Mouse (Mus musculus): ENCODE measurements around the gene Lpin3.

Lpin3 gene

DNA sequence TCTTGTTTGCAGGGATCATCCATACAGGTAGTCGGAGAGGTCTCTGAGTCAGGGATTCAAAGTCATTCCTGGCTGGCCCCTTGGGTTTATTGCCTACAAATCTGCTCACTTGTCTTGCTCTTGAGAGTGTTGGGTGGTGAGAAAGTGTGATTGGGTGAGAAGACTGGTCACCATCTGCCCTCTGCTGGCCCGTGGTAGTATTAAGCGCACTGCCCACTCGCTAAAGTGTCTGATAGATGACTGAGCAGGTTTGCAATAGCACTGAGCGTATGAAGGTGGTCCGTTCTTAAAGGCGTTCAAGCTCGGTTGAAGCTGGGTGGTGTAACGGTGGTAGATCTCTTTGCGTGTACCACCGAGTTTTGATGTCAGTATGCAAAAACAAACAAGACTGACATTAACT, 6.8 kb downstream of the Lpin3 start:
- peak; percentile 64 to 87 for DNase-seq (ENCODE audit: low spot score in 2 of 2)

DNA sequence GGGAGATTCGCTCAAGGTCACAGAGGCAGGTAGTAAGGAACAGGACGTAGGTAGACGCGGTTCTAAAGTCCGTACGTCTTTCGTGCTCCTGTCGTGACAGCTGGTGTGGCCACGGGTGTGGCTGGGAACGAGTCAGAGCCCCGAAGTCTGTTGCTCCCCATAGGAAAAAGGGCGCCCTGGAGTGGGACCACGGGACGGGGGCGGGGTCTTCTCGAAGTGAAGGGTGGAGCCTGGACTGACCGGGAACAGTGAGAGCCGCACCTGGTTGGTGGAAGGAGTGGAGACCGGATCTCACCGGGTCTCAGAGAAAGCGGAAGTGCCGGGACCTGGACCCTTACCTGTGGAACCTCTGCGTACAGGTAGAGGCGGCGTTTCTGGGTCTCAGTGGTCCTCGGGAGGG, 7.4 kb downstream of the Lpin3 start:
- DNase-seq (ENCODE audit: low spot score in 2 of 2): no peak

DNA sequence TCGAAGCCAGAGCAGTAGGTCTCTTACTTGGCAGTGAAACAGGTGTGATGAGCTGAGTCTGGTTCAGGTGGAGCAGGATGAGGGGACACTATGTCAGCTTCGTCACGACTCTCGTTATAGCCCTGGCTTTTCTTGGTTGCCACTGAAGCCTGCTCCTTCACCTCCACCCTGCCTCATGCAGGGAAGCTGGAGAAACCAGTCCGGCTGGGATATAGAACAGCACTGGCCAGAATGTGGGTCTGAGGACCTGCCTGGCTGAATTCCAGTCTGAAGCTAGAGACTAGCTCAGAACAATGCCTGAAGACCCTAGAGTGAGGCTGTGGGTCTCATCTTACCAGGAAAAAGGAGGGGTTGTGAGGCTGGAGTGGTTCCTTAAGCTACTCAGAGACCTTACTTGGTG, 10.6 kb downstream of the Lpin3 start:
- DNase-seq (ENCODE audit: low spot score in 2 of 2): no peak

DNA sequence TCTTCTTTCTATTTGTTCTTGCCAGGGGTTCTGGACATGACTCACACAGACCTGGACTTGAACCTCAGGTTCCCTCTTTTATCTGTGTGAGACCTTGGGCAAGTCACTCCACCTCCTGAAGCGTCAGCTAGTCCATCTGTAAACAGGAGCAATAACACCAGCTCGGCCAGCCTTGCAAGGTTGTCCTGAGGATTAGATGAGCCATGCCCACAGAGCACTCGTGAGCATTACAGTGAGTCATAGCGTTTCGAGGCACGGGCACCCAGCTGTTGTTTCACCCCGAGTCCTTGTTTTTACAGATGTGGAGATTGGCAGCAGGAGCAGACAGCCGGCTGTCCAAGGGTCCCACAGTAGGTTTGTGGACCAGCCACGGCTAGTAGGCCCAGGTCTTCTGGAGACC, 11.2 kb downstream of the Lpin3 start:
- DNase-seq (ENCODE audit: low spot score in 2 of 2): no peak

DNA sequence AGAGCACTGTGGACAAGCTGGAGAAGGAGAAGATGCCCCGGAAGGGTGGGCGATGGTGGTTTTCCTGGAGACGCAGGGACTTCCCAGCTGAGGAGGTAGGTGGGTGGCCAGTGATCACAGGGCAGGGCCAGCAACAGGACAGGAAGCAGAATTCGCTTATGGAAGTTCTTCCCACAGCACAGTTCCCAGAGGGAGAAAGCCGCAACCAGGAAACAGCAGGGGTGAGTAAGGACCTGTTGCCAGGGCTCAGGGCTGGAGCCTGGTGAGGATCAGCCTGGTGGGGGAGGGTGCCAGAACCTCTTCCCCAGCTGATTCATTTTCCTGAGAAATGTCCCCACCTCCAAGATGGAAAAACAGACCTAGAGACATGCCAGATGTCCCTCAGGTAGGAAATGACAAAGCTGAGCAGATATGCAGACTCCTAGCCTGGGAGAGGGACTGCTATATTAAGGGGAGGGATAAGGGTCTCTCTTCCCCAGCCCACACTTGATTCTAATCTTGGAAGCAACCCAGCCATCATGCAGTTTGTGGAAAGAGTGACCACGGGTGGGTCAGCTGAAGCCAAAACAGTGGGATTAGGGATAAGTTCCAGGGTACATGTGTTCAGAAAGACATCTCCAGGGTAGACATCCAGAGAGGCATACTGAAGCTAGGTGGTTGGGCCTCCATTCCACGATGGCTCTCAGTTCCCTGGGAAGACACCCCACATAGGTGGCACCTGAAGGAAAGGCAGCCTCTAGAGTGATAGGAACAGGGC, 21.4 kb downstream of the Lpin3 start:
- no peak for DNase-seq (ENCODE audit: low spot score in 2 of 2)

GRCm38 (mm10) chr2:160905301-160905700, 24.8 kb downstream of the Lpin3 start:
- no peak for DNase-seq (ENCODE audit: low spot score in 2 of 2)

DNA sequence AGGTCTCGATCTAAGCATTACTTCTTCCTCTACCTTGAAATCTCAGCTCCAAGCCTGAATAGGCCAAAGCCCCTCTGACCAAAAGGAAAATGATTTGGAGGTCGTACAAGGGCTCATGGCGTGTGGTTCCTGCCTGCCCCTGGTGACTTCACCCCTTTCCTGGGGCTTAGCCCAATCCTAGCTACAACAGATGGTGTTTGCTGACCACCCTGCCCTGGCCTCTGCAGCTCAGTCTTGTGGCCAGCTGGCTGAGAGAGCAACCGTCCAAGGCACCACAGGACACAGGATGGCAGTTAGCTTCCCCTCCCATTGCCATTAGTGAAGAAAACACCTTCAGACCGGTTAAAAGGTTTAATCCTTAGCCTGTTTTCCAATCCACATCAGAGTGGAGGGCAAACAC, 25.6 kb downstream of the Lpin3 start:
- DNase-seq (ENCODE audit: low spot score in 2 of 2): no peak

- no peak for DNase-seq (ENCODE audit: low spot score in 2 of 2)
Measured at GRCm38 (mm10) chr2:160908607-160909006, 28.1 kb downstream of the Lpin3 start.

DNA sequence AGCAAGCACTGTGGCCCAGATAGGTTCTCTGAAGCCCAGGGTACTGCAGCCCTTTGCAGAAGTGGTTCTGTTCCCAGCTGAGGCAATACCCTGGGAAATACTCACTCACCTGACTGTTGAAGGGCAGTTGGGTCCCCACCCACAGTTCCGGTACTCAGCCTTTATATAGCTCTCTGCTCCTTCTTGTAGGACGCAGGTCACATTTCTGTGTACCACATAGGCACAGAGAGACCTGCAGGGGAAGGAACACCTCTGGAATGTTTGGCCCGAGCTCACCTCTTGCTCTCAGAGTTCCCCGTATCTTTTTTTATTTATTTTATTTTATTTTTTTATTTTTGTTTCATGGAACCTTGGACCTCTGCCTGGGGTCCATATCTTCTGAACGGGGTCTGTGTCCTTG, 30.2 kb downstream of the Lpin3 start:
- DNase-seq (ENCODE audit: low spot score in 2 of 2): no peak

- DNase-seq (ENCODE audit: low spot score in 2 of 2): no peak
Measured at GRCm38 (mm10) chr2:160911558-160912201, 31.2 kb downstream of the Lpin3 start.

DNA sequence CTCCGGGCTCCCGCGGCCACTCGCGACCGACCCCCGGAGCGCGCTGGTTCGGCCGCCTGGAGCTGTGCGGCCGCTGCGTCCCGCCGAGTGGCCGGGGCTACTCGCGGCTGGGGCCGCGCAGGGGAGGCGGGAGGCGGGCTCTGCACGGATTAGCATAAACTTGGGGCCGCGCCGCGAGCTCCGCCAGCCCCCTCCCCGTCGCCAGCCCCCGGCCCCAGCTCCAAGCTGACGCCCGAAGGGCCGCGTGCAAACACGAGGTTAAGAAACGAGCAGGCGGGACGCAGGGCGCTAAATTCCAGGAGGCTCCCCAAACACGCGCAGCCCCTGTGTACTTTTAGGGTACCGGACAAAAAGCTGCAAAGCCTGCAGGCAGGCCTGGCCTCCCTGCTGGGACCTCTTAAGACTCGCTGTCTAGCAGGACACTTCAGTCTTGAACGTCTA, 31.8 kb downstream of the Lpin3 start, which contains the start of gene Emilin3:
Emilin3 (minus strand) TSS at position 98 of the 441 bp plus-strand sequence.
- no peak for DNase-seq (ENCODE audit: low spot score in 2 of 2)

DNA sequence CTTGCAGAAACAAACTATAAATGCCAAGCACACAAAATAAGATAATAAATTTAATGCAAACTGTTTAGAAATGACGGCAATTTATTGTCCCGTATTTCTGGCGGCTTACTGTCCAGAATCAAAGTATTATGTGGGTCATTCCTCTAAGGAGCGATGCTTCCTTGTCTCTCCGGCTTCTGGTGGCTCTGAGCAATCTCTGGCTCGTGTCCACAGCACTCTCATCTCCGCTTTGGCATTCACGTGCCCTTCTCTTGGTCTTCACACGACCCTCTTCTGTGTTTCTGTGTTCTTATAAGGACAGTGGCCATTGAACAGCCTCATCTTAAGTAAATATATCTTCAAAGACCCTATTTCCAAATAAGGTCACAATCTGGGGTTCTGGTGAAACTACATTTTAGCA, 34.2 kb downstream of the Lpin3 start:
- no peak for DNase-seq (ENCODE audit: low spot score in 2 of 2)

DNA sequence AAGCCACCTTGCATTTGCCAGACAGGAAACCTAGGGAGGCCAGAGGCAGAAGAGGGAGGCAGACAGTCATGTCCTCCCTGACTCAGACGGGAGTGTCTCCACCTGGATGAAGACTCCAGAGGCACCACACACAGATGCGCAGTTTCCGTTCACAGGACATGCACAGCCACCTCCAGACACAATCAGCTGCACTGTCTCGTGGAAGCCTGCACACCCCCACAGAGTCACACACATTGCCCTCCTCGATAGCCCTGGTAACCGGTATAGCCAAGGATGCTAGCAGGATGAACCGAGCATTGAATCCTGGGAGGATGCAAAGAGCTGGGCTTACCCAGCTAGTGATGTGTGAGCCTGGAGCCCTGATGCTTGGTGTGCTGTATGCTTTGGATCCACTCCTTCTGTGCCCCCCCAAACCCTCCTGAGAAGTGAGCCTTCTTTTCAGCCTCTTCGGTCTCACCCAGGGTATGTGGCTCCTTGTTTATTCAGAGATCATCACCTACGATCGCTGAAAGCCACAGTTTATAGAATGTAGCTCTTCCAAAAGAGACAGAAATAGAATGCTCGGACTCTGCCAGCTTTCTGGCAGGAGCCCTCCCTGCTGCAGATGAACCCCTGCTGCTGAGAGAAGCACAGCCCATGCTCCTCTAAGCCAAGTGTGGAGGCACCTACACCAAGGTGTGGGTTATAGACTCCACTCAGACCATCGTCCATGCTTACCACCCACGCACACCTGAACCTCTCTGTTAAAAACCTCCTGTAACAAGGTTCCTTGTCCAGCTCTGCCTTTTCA, 35.5 kb downstream of the Lpin3 start:
- no peak for DNase-seq (ENCODE audit: low spot score in 2 of 2)

- no peak for DNase-seq (ENCODE audit: low spot score in 2 of 2)
Measured at GRCm38 (mm10) chr2:160916714-160917113, 36.2 kb downstream of the Lpin3 start.

DNA sequence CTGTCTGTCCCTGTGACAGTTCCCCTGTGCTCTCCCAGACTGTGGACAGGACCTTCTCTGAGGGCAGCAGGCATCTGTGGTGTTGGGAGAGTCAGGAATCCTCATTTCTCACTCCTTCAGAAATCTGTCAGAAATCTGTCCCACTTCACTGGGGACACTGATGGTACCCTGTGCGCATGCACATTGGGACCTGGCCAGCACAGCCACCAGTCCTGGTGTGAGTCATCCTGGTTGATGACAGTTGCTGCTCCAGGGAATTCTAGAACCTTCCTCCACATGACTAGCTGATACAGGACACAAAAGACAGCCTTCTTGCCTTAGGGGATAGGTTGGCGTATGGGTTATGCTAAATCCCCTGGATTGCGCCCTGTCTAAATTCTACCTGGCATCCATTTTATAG, 36.8 kb downstream of the Lpin3 start:
- DNase-seq (ENCODE audit: low spot score in 2 of 2): no peak

DNA sequence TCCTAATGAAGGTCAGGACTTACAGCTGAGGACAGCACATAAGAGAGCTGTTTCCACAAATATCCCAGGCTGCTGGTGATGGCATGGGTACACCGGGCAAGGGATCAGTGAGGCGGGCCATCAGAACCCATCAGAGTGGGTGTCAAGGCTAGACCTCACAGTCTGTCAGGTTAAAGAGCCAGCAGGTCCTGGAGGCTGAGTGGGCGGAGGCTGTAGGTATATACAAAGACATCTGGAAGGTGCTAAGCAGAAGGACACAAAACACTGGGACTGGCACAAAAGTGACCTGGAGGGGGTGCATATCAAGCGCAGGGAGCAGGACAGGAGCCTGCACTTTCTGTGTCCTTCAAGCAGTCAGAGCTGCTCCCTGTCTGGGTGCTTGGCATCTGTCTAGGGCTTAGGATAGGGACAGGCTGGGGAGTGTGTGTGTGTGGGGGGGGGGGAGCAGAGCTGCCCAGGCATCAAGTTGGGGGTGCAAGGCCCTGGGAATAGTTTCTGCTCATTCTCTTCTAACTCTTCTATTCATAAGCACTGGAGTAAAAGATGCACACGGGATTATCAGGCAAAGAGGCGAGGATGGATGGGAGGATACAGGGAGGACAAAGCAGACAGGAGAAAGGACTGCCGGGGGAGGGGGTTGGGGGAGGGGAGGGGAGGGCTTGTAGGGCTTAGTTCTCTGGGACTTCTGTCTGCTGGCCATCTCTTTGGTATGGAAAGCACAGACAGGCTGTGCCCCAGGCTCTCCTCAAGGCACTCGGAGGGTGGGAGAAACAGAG, 37.9 kb downstream of the Lpin3 start:
- DNase-seq (ENCODE audit: low spot score in 2 of 2): no peak

- no peak for DNase-seq (ENCODE audit: low spot score in 2 of 2)
Measured at GRCm38 (mm10) chr2:160918930-160919215, 38.4 kb downstream of the Lpin3 start.

- DNase-seq (ENCODE audit: low spot score in 2 of 2): no peak
Measured at GRCm38 (mm10) chr2:160921285-160921684, 40.8 kb downstream of the Lpin3 start.

GRCm38 (mm10) chr2:160925203-160925602, 44.7 kb downstream of the Lpin3 start:
- DNase-seq (ENCODE audit: low spot score in 2 of 2): peak; percentile 27 to 30

DNA sequence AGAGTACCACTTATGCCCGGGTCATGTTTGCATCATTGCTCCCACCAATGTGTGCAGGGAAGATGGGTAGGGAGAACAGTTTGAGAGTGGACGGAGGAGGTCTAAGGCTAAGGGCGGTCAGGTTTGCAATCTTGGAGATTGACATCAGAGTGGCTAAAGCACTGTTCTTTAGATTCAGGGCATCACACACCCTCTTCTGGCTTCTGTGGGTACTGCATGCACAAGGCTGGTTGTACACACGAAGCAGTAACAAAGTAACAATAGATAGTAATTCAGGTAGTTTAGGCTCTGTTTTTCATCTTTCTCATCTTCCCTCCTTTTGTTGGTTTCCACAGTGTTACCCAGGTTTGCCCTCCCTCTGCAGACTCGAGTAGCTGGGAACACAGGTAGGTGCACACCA, 50.9 kb downstream of the Lpin3 start:
- no peak for DNase-seq (ENCODE audit: low spot score in 2 of 2)

GRCm38 (mm10) chr2:160932325-160932724, 51.9 kb downstream of the Lpin3 start:
- DNase-seq (ENCODE audit: low spot score in 2 of 2): peak; percentile 49 to 69

DNA sequence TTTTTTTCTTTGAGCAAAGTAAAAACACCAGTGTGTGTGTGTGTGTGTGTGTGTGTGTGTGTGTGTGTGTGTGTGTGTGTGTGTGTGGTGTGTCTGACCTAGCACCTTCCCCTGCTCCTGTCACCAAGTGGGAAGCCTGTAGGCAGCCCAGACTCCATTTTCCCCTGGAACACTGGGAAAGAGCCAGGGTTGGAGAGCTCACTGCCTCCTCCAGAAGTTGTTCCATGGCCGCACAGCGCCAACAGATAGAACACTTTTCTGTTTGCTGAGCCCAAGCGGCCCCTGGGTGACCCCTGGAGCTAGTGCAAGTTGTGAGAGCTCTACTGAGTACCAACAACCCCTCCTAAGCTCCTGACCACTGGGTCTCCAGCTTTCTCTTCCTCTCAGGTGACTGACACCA, 52.5 kb downstream of the Lpin3 start:
- DNase-seq (ENCODE audit: low spot score in 2 of 2): peak; percentile 33 to 36
